Mouse (Mus musculus): ENCODE results near the gene Myo1f. TPM values are rescaled to one million over a fixed set of nuclear protein-coding genes. Genes with fewer than 3 reads are reported as not detected.
"Not testable (repeated sequence)": the region's sequence is repeated elsewhere in the genome, so short reads cannot be mapped to it uniquely, and the experiment has no call there.

The Myo1f gene
- polyA plus RNA-seq, 1 experiment from 2014 or later, result 1.7 TPM

GRCm38 (mm10) chr17:33599836-33600475, 44.4 kb downstream of the Myo1f start:
- DNase-seq (ENCODE audit: low spot score), result no peak
- WGBS, result 87% methylated on average over 8 of the region's 8 CpGs
- H3K4me1 ChIP-seq, result no peaks in the 10 kb centered on the region

GRCm38 (mm10) chr17:33600831-33601230, 45.3 kb downstream of the Myo1f start:
- Histone ChIP-seq H3K4me3 (no peak overlapping the region), H3K4me1 (no peaks in the 10 kb centered on the region), H3K27me3 (ENCODE audit: low read depth, poor library complexity, severe bottlenecking) (no peaks in the 10 kb centered on the region), H3K27ac (replicated peaks) (no peak overlapping the region), H3K36me3 (no peaks in the 10 kb centered on the region), H3K9me3 (replicated peaks) (peaks cover 15% of the 10 kb centered on the region)
- 78% methylated on average over 3 of the region's 3 CpGs for WGBS
- no peak for DNase-seq (ENCODE audit: low spot score)

More at GRCm38 (mm10) chr17:33599836-33600475, 44.4 kb downstream of the Myo1f start:
- no peak overlapping the region for H3K4me3 ChIP-seq
- H3K9me3 ChIP-seq (replicated peaks), result peaks cover 15% of the 10 kb centered on the region
- H3K27ac ChIP-seq (replicated peaks), result no peak overlapping the region
- no peaks in the 10 kb centered on the region for H3K36me3 ChIP-seq
- no peaks in the 10 kb centered on the region for H3K27me3 ChIP-seq (ENCODE audit: low read depth, poor library complexity, severe bottlenecking)

GRCm38 (mm10) chr17:33601947-33602346, 46.4 kb downstream of the Myo1f start:
- Histone ChIP-seq H3K4me3 (no peak overlapping the region), H3K27ac (replicated peaks) (no peak overlapping the region), H3K9me3 (replicated peaks) (peaks cover 15% of the 10 kb centered on the region), H3K27me3 (ENCODE audit: low read depth, poor library complexity, severe bottlenecking) (no peaks in the 10 kb centered on the region), H3K4me1 (no peaks in the 10 kb centered on the region), H3K36me3 (no peaks in the 10 kb centered on the region)
- WGBS, result 87% methylated on average over 12 of the region's 12 CpGs
- no peak for DNase-seq (ENCODE audit: low spot score)

DNA sequence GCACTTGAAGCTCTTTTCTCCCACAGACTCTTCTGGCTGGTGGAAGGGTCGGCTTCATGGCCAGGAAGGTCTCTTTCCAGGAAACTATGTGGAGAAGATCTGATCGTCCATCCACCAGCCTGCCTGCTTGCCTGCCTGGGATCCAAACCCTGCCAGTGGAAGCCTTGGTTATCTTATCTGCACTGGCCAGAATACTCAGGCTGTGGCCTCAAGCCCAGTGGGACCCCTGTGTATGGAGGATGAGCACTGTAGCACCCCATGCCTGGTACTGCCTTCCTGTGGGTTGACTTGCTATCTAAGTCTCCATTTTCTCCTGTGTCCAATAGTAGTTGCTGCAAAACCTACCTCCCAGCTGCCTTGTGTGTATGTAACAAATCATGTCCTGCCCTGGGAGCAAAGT, 51.8 kb downstream of the Myo1f start:
- no peaks in the 10 kb centered on the region for H3K9me3 ChIP-seq (replicated peaks)
- no peaks in the 10 kb centered on the region for H3K27me3 ChIP-seq (ENCODE audit: low read depth, poor library complexity, severe bottlenecking)
- no peaks in the 10 kb centered on the region for H3K4me1 ChIP-seq
- no peak for DNase-seq (ENCODE audit: low spot score)
- H3K4me3 ChIP-seq, result no peak overlapping the region
- 91% methylated on average over 2 of the region's 2 CpGs for WGBS
- no peak overlapping the region for H3K27ac ChIP-seq (replicated peaks)
- H3K36me3 ChIP-seq, result no peaks in the 10 kb centered on the region

- H3K36me3 ChIP-seq, result no peaks in the 10 kb centered on the region
- H3K4me3 ChIP-seq, result no peak overlapping the region
- no peaks in the 10 kb centered on the region for H3K9me3 ChIP-seq (replicated peaks)
- no peaks in the 10 kb centered on the region for H3K27me3 ChIP-seq (ENCODE audit: low read depth, poor library complexity, severe bottlenecking)
- no peak for DNase-seq (ENCODE audit: low spot score)
- H3K27ac ChIP-seq (replicated peaks), result no peak overlapping the region
- WGBS, result 91% methylated on average over 7 of the region's 7 CpGs
- H3K4me1 ChIP-seq, result no peaks in the 10 kb centered on the region
These were observed 55.0 kb downstream of the Myo1f start for GRCm38 (mm10) chr17:33610548-33610947.

DNA sequence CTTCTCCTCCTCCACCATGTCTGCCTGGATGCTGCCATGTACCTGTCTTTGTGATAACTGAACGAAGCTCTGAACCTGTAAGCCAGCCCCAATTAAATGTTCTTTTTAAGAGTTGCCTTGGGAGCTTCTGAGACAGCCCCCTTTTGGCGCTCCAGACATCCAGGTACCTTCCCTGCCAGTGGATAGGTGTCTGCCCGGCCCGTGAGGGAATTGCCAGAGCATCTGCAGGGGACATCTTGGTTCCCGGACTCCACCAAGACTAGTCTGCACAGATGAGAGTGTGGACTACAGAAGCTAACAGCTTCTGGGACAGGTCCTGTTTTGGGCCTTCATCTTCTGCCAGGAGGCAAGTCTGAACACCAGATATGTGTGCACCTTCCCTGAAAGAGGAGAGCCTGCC, 58.2 kb downstream of the Myo1f start:
- DNase-seq (ENCODE audit: low spot score); H3K27ac ChIP-seq (replicated peaks); H3K27me3 ChIP-seq (ENCODE audit: low read depth, poor library complexity, severe bottlenecking); H3K36me3 ChIP-seq; H3K9me3 ChIP-seq (replicated peaks); H3K4me3 ChIP-seq; H3K4me1 ChIP-seq: not testable (repeated sequence)
- 89% methylated on average over 5 of the region's 5 CpGs for WGBS

GRCm38 (mm10) chr17:33627281-33627680, 71.8 kb downstream of the Myo1f start:
- peaks cover 21% of the 10 kb centered on the region for H3K36me3 ChIP-seq
- no peaks in the 10 kb centered on the region for H3K27me3 ChIP-seq (ENCODE audit: low read depth, poor library complexity, severe bottlenecking)
- no peak for DNase-seq (ENCODE audit: low spot score)
- peaks cover 26% of the 10 kb centered on the region for H3K4me1 ChIP-seq
- no peak overlapping the region for H3K4me3 ChIP-seq
- H3K27ac ChIP-seq (replicated peaks), result no peak overlapping the region
- H3K9me3 ChIP-seq (replicated peaks), result no peaks in the 10 kb centered on the region
- WGBS, result 93% methylated on average over 3 of the region's 3 CpGs

DNA sequence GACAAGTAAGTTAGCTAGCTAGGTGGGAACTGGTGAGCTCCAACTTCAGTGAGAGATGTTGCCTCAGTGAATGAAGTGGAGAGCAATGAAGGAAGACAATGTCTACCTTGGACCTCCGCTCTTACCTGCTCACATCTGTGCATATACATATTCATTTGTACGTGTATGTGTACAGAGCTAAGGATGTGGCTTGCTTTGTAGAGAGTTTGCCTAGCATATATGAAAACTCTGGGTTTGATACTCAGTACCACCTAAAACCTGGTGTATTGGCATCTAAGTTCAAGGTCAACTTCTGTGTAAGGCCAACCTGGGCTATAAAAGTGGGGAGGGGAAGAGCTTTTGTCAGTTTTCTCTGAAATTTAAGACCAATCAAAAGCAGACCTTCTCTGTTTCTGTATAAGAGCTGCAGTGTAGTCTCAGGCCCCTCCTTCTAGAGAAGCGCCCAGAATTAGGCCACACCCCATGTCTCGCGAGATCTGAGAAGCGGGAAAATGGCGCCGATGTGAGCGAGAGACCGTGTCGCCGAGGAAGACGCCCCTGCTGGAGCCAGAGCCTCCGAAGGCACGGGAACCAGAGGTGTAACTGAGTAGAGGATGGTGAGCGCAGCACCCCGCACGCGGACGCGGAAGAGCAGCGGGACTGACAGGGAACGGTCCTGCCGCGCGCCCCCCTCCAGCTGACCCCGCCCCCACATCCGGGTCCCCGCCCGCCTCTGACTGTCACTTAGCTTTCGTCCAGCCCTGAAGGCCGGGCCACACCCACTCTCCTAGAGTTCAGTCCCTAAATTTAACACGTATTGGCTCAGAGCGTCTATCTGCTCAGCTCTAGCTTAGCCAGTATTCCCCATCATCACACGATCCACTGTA, 73.3 kb downstream of the Myo1f start, which contains the start of gene Zfp414:
Gene Zfp414, plus strand, starts transcription at position 470 of the 866 bp plus-strand sequence.
- peak within 1 kb of the TSS; percentile 77 for H3K4me3 ChIP-seq
- H3K27me3 ChIP-seq (ENCODE audit: low read depth, poor library complexity, severe bottlenecking), result no peaks in the 10 kb centered on the region
- H3K4me1 ChIP-seq, result peaks cover 26% of the 10 kb centered on the region
- 2% methylated on average over 35 of the region's 35 CpGs for WGBS
- peak; percentile 92 for DNase-seq (ENCODE audit: low spot score)
- peaks cover 33% of the 10 kb centered on the region for H3K36me3 ChIP-seq
- no peaks in the 10 kb centered on the region for H3K9me3 ChIP-seq (replicated peaks)
- H3K27ac ChIP-seq (replicated peaks), result peak within 1 kb of the TSS; percentile 98

GRCm38 (mm10) chr17:33629487-33630125, 74.1 kb downstream of the Myo1f start:
- H3K4me1 ChIP-seq, result peaks cover 26% of the 10 kb centered on the region
- H3K9me3 ChIP-seq (replicated peaks), result no peaks in the 10 kb centered on the region
- peak overlapping the region; percentile 98 for H3K27ac ChIP-seq (replicated peaks)
- H3K36me3 ChIP-seq, result peaks cover 39% of the 10 kb centered on the region
- no peak for DNase-seq (ENCODE audit: low spot score)
- 78% methylated on average over 12 of the region's 12 CpGs for WGBS
- peak overlapping the region; percentile 77 for H3K4me3 ChIP-seq
- no peaks in the 10 kb centered on the region for H3K27me3 ChIP-seq (ENCODE audit: low read depth, poor library complexity, severe bottlenecking)

DNA sequence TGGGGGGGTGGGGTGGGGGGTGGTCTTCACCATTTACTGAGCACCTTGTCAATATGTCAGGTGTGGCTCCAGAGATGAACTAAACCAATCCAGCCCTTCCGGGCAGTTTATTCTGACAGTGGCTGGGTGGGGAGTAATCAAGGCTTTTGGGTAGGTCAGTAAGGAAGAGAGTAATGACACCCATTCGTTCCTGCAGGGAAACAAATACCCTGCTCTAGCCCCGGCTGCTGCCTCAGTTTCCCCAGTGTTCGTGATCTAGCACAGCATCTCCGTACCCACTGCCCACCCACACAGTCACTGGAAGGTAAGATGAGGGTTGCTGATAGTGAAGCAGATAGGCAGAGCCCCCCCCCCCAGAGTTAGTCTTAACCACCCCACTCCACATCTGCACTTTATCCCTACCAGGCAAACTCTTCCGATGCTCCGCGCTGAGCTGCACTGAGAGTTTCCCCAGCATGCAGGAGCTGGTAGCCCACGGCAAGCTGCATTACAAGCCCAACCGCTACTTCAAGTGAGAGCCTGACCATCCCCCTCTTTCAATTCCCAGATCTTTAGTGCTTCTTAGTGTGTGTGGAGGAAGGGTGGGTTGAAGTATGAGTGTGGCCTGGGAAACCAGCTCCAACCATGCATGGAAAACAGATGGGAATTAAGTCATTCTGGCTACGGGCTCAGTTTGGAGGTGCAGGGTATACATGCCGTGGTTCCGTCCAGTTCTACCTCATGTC, 74.8 kb downstream of the Myo1f start:
- Histone ChIP-seq H3K36me3 (peaks cover 44% of the 10 kb centered on the region), H3K9me3 (replicated peaks) (no peaks in the 10 kb centered on the region), H3K4me3 (peak overlapping the region; percentile 77), H3K4me1 (peaks cover 26% of the 10 kb centered on the region), H3K27ac (replicated peaks) (peak overlapping the region; percentile 98; the same call in 1 of the 2 replicates), H3K27me3 (ENCODE audit: low read depth, poor library complexity, severe bottlenecking) (no peaks in the 10 kb centered on the region)
- WGBS, result 89% methylated on average over 13 of the region's 13 CpGs
- DNase-seq (ENCODE audit: low spot score), result no peak

GRCm38 (mm10) chr17:33631236-33631635, 75.7 kb downstream of the Myo1f start:
- DNase-seq (ENCODE audit: low spot score), result peak; percentile 7
- Histone ChIP-seq H3K27ac (replicated peaks) (no peak overlapping the region), H3K36me3 (peaks cover 49% of the 10 kb centered on the region), H3K4me1 (peaks cover 26% of the 10 kb centered on the region), H3K4me3 (no peak overlapping the region), H3K9me3 (replicated peaks) (no peaks in the 10 kb centered on the region), H3K27me3 (ENCODE audit: low read depth, poor library complexity, severe bottlenecking) (no peaks in the 10 kb centered on the region)
- 95% methylated on average over 9 of the region's 9 CpGs for WGBS

GRCm38 (mm10) chr17:33631796-33632195, 76.3 kb downstream of the Myo1f start:
- Histone ChIP-seq H3K27ac (replicated peaks) (no peak overlapping the region), H3K9me3 (replicated peaks) (no peaks in the 10 kb centered on the region), H3K27me3 (ENCODE audit: low read depth, poor library complexity, severe bottlenecking) (no peaks in the 10 kb centered on the region), H3K4me3 (no peak overlapping the region), H3K4me1 (peaks cover 26% of the 10 kb centered on the region), H3K36me3 (peaks cover 52% of the 10 kb centered on the region)
- DNase-seq (ENCODE audit: low spot score), result no peak
- WGBS, result 92% methylated on average over 5 of the region's 5 CpGs
